Mouse (Mus musculus) ES-E14 (cell line): ENCODE results near the gene Cdkl1. TPM values are rescaled to one million over a fixed set of nuclear protein-coding genes. Genes with fewer than 3 reads are reported as not detected.

Experiments
- DNase-seq: peaks from one replicate; pipeline ENCODE4 v3.0.0-alpha.2; 2013; ENCODE audit warnings: low read depth, low spot score
- H3K27ac ChIP-seq: 2 replicates; pipeline ENCODE4 v1.5.1; 2012; ENCODE audit warnings: low read depth, mild to moderate bottlenecking, low read length, moderate library complexity, mixed read lengths; ENCODE audit not compliant: poor library complexity, insufficient read depth, severe bottlenecking
- H3K36me3 ChIP-seq: 2 replicates; pipeline ENCODE4 v1.6.1; 2012; ENCODE audit warnings: mild to moderate bottlenecking, low read length, moderate library complexity, mixed read lengths; ENCODE audit not compliant: control insufficient read depth, poor library complexity, insufficient read depth, severe bottlenecking
- H3K4me1 ChIP-seq, 2 experiments: fragments of 150-350 bp in 1 of 2; sonication (generic) in 1 of 2; 2 replicates each; pipeline ENCODE4 v1.6.1; 2012; ENCODE audit warnings: low read length in 2 of 2, mild to moderate bottlenecking in 1 of 2, mixed read lengths in 1 of 2; ENCODE audit not compliant: control insufficient read depth in 2 of 2, insufficient read depth in 2 of 2, poor library complexity in 1 of 2
- H3K4me3 ChIP-seq, 2 experiments: fragments of 150-350 bp in 1 of 2; sonication (generic) in 1 of 2; 2 replicates each; pipeline ENCODE4 v1.5.1; 2012; ENCODE audit warnings: low read length in 2 of 2, low read depth in 1 of 2, mild to moderate bottlenecking in 1 of 2, mixed read lengths in 1 of 2; ENCODE audit not compliant: insufficient read depth in 1 of 2, poor library complexity in 1 of 2, severe bottlenecking in 1 of 2
- H3K9ac ChIP-seq: 2 replicates; pipeline ENCODE4 v1.6.1; 2012; ENCODE audit warnings: low read depth, mild to moderate bottlenecking, low read length, mixed read lengths; ENCODE audit not compliant: poor library complexity, insufficient read depth, severe bottlenecking
- H3K9me3 ChIP-seq: fragments of 150-350 bp; sonication (generic); 2 replicates; pipeline ENCODE4 v1.6.1; 2012; ENCODE audit warnings: low read depth, mild to moderate bottlenecking, low read length; ENCODE audit not compliant: control insufficient read depth, insufficient read depth
- CHD2 ChIP-seq: IDR thresholded peaks from 2 replicates; pipeline ENCODE4 v1.6.1; 2014; ENCODE audit warnings: mild to moderate bottlenecking, low read depth, low read length, inconsistent platforms
- HCFC1 ChIP-seq: IDR thresholded peaks from 2 replicates; pipeline ENCODE4 v1.6.1; 2012; ENCODE audit warnings: low read length, inconsistent platforms, borderline replicate concordance; ENCODE audit not compliant: insufficient read depth
- MAFK ChIP-seq: IDR thresholded peaks from 2 replicates; pipeline ENCODE4 v1.6.1; 2014; ENCODE audit warnings: mild to moderate bottlenecking, low read depth, low read length, inconsistent platforms; ENCODE audit not compliant: insufficient read depth
- ZC3H11A ChIP-seq: IDR thresholded peaks from 2 replicates; pipeline ENCODE4 v1.6.1; 2012; ENCODE audit warnings: low read depth, mild to moderate bottlenecking, inconsistent platforms, low read length, borderline replicate concordance
- ZNF384 ChIP-seq: IDR thresholded peaks from 2 replicates; pipeline ENCODE4 v1.6.1; 2012; ENCODE audit warnings: low read depth, low read length, inconsistent platforms
- in situ Hi-C, 2 experiments: fragments of 600-800 bp; cut with MboI; formaldehyde crosslinking; loops; one replicate each; pipeline ENCODE4 v1.15.1; 2025; ENCODE audit warnings: low sequenced_read_pairs in 2 of 2, inconsistent platforms in 1 of 2; ENCODE audit not compliant: unreplicated experiment in 2 of 2
- total RNA-seq: library from RNA; depleted of rRNA; stranded (reverse); fragments of 300-350 nt; gene quantifications from 2 replicates; pipeline ENCODE4 v1.2.3, GENCODE M21; 2012

The Cdkl1 gene
- total RNA-seq, 1 experiment: 3.0 TPM

DNA sequence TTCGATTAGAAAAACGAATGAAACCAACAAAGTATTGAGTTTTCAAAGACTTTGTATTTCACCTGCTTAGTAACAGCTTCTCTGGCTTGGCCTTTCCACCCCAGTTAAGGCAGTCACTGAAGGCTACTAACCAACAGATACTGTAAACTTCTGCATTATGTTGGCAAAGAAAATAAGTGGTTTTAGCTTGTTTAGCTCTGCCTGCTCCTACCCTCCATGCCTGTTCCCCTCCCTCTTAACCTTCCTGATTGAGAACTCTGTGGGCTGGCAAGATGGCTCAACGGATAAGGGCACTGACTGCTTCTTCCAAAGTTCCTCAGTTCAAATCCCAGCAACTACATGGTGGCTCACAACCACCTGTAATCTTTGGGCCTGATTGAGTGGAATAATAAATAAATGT is 57.1 kb downstream of the Cdkl1 start:
- no peak for DNase-seq
- no peak overlapping the region for H3K27ac ChIP-seq
- H3K36me3 ChIP-seq: peaks cover 4% of the 10 kb centered on the region
- H3K4me3 ChIP-seq: no peak overlapping the region
- H3K9me3 ChIP-seq: peaks cover 6% of the 10 kb centered on the region
- H3K4me1 ChIP-seq: peaks cover 7 to 9% of the 10 kb centered on the region in 2 experiments; a peak in 3 of 4 replicates
- in situ Hi-C loops: no loop called here
- no peak overlapping the region for H3K9ac ChIP-seq
- no peak for TF ChIP-seq ZC3H11A
- TF ChIP-seq CHD2: no peak
- TF ChIP-seq ZNF384: no peak
- TF ChIP-seq MAFK: no peak
- no peak for TF ChIP-seq HCFC1

DNA sequence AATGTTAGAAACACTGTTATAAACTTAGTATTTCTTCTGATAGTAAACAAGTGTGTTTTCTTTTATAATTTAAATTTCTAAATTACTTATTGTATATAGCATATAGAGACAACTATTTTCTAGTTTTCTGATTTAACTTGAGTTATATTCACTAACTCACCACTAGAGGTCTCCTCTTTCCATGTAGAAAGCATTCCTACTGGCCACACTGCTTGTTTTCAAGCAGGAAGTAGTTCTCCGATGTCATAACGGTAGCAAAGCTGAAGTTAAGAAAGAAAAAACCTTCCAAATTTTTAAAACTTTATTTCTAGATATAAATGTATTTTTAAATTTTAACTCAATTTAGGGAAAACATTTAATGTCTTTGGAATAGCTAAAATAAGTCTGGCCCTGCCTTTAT is 57.5 kb downstream of the Cdkl1 start:
- in situ Hi-C loops: no loop called here
- Histone ChIP-seq H3K36me3 (peaks cover 4% of the 10 kb centered on the region), H3K4me1 (peaks cover 8 to 12% of the 10 kb centered on the region in 2 experiments; a peak in 3 of 4 replicates), H3K4me3 (no peak overlapping the region), H3K27ac (no peak overlapping the region), H3K9ac (no peak overlapping the region), H3K9me3 (peaks cover 6% of the 10 kb centered on the region)
- TF ChIP-seq MAFK (no peak), ZC3H11A (0 out of 2 replicates have a peak, but pooled peaks have one; percentile 5)
- no peak for DNase-seq

GRCm38 (mm10) chr12:69732221-69732620 is 58.8 kb downstream of the Cdkl1 start:
- in situ Hi-C loops: no loop called here
- H3K4me3 ChIP-seq: no peak overlapping the region
- H3K9me3 ChIP-seq: peaks cover 6% of the 10 kb centered on the region
- TF ChIP-seq MAFK: no peak
- no peak for TF ChIP-seq CHD2
- TF ChIP-seq ZNF384: no peak
- no peak for TF ChIP-seq ZC3H11A
- no peak for TF ChIP-seq HCFC1
- H3K27ac ChIP-seq: peak overlapping the region; percentile 78; the same call in 1 of the 2 replicates
- DNase-seq: no peak
- no peak overlapping the region for H3K9ac ChIP-seq
- peaks cover 8 to 14% of the 10 kb centered on the region in 2 experiments; a peak in 3 of 4 replicates for H3K4me1 ChIP-seq
- peaks cover 4% of the 10 kb centered on the region for H3K36me3 ChIP-seq

- in situ Hi-C loops: no loop called here
- no peak overlapping the region for H3K4me3 ChIP-seq
- H3K9ac ChIP-seq: no peak overlapping the region
- H3K36me3 ChIP-seq: peaks cover 4% of the 10 kb centered on the region
- peaks cover 8 to 14% of the 10 kb centered on the region in 2 experiments; a peak in 3 of 4 replicates for H3K4me1 ChIP-seq
- H3K9me3 ChIP-seq: peaks cover 6% of the 10 kb centered on the region
- no peak for DNase-seq
- no peak for TF ChIP-seq MAFK
- no peak for TF ChIP-seq ZNF384
- TF ChIP-seq CHD2: no peak
- no peak for TF ChIP-seq ZC3H11A
- TF ChIP-seq HCFC1: no peak
- H3K27ac ChIP-seq: peak overlapping the region; percentile 78; the same call in 1 of the 2 replicates
Measured at GRCm38 (mm10) chr12:69730306-69730705, 60.8 kb downstream of the Cdkl1 start.

DNA sequence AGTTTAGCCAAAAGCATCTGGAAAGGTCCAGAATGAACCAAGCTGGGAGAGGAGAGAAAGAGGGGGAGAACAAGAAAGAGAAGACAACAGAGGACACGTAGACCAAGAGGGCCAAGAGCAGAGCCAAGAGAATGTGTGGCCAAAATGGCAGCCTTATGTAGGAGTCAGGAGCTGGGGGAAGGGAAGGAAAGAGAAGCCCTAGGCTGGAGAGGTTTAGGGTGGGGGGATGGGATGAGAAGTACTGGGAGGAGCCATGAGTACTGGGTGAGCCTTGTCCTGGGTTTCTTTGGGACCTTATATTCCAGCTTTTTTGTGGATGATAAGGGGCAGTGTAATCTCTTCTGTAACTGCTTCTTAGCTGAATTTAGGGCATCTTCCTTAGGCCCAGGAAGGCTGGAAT is 61.8 kb downstream of the Cdkl1 start:
- Histone ChIP-seq H3K27ac (no peak overlapping the region; the same call in 1 of the 2 replicates), H3K36me3 (peaks cover 4% of the 10 kb centered on the region), H3K4me3 (no peak overlapping the region), H3K4me1 (peaks cover 8 to 14% of the 10 kb centered on the region in 2 experiments; a peak in 3 of 4 replicates), H3K9ac (no peak overlapping the region), H3K9me3 (peaks cover 6% of the 10 kb centered on the region)
- TF ChIP-seq HCFC1: no peak
- DNase-seq: no peak
- in situ Hi-C loops: no loop called here
